Mouse (Mus musculus) CH12.LX (cell line): ENCODE data around the gene Tmco4. TPM values are rescaled to one million over a fixed set of nuclear protein-coding genes. Genes with fewer than 3 reads are reported as not detected.
A peak's percentile ranks its signal among the peaks of the same experiment; 100 is the strongest.

ENCODE experiments used
- DNase-seq: peaks from one replicate; pipeline ENCODE4 v3.0.0-alpha.2; 2013; ENCODE audit errors: extremely low read depth
- H3K27ac ChIP-seq: 2 replicates; pipeline ENCODE4 v1.5.1; 2012; ENCODE audit warnings: low read depth, mild to moderate bottlenecking, control low read depth, moderate library complexity; ENCODE audit not compliant: insufficient read depth
- H3K27me3 ChIP-seq: replicated peaks from 2 replicates; pipeline ENCODE3; 2012; ENCODE audit warnings: inconsistent platforms
- H3K36me3 ChIP-seq, 2 experiments: replicated peaks in 1 of 2; 2 replicates each; pipeline versions ENCODE3 to v1.6.1; 2012; ENCODE audit warnings: inconsistent platforms in 1 of 2, low read length in 1 of 2, mild to moderate bottlenecking in 1 of 2, mixed read lengths in 1 of 2, moderate library complexity in 1 of 2; ENCODE audit not compliant: control insufficient read depth in 1 of 2, insufficient read depth in 1 of 2
- H3K4me1 ChIP-seq, 2 experiments: 2 replicates each; pipeline ENCODE4 v1.6.1; 2012; ENCODE audit warnings: inconsistent platforms in 1 of 2, moderate library complexity in 1 of 2; ENCODE audit not compliant: insufficient read depth in 2 of 2, control insufficient read depth in 1 of 2
- H3K4me2 ChIP-seq: 2 replicates; pipeline ENCODE4 v1.6.1; 2012; ENCODE audit warnings: low read depth, mild to moderate bottlenecking, control low read depth; ENCODE audit not compliant: poor library complexity, insufficient read depth, severe bottlenecking
- H3K4me3 ChIP-seq, 3 experiments: fragments of 150-350 bp in 1 of 3; sonication (generic) in 1 of 3; replicated peaks in 1 of 3; 2 replicates each; pipeline versions ENCODE3 to v1.5.1; 2011 to 2012; ENCODE audit warnings: low read depth in 2 of 3, low read length in 2 of 3, mild to moderate bottlenecking in 2 of 3, moderate library complexity in 2 of 3, control low read depth in 1 of 3, improper control_type of control experiment in 1 of 3, inconsistent platforms in 1 of 3, mixed read lengths in 1 of 3; ENCODE audit not compliant: poor library complexity in 1 of 3
- H3K79me2 ChIP-seq: replicated peaks from 2 replicates; pipeline ENCODE4 v1.6.1; 2012; ENCODE audit warnings: mild to moderate bottlenecking, moderate library complexity; ENCODE audit not compliant: control insufficient read depth, poor library complexity, insufficient read depth, severe bottlenecking; ENCODE audit errors: extremely low read depth
- H3K9ac ChIP-seq: 2 replicates; pipeline ENCODE4 v1.6.1; 2012; ENCODE audit warnings: low read depth, mild to moderate bottlenecking, control low read depth, moderate library complexity; ENCODE audit not compliant: insufficient read depth
- H3K9me3 ChIP-seq: replicated peaks from 2 replicates; pipeline ENCODE3; 2012; ENCODE audit warnings: low read length, inconsistent platforms, mixed read lengths
- CHD1 ChIP-seq: IDR thresholded peaks from 2 replicates; pipeline ENCODE4 v1.6.1; 2012; ENCODE audit warnings: low read depth, low read length, improper control_type of control experiment, inconsistent platforms
- CHD2 ChIP-seq: IDR thresholded peaks from 2 replicates; pipeline ENCODE4 v1.6.1; 2011; ENCODE audit warnings: low read length, improper control_type of control experiment
- CTCF ChIP-seq, 2 experiments: IDR thresholded peaks in 1 of 2; conservative IDR thresholded peaks in 1 of 2; 2 replicates each; pipeline ENCODE4 v1.5.1; 2011 to 2012; ENCODE audit warnings: low read depth in 2 of 2, low read length in 2 of 2, improper control_type of control experiment in 1 of 2, inconsistent platforms in 1 of 2, mild to moderate bottlenecking in 1 of 2, moderate library complexity in 1 of 2
- GABPA ChIP-seq: IDR thresholded peaks from 2 replicates; pipeline ENCODE4 v1.6.1; 2012; ENCODE audit warnings: low read depth, low read length, improper control_type of control experiment, inconsistent platforms; ENCODE audit not compliant: insufficient replicate concordance
- IRF4 ChIP-seq: IDR thresholded peaks from 2 replicates; pipeline ENCODE4 v1.6.1; 2014; ENCODE audit warnings: low read depth, mild to moderate bottlenecking, inconsistent platforms, low read length, improper control_type of control experiment
- JUN ChIP-seq: IDR thresholded peaks from 2 replicates; pipeline ENCODE4 v1.6.1; 2011; ENCODE audit warnings: low read depth, mild to moderate bottlenecking, low read length, improper control_type of control experiment, moderate library complexity; ENCODE audit not compliant: insufficient read depth
- KAT2A ChIP-seq: IDR thresholded peaks from 2 replicates; pipeline ENCODE4 v1.6.1; 2012; ENCODE audit warnings: low read length, improper control_type of control experiment, inconsistent platforms; ENCODE audit not compliant: insufficient replicate concordance
- MEF2A ChIP-seq: IDR thresholded peaks from 2 replicates; pipeline ENCODE4 v1.6.1; 2014; ENCODE audit warnings: low read depth, mild to moderate bottlenecking, inconsistent platforms, low read length, improper control_type of control experiment, borderline replicate concordance
- NRF1 ChIP-seq: IDR thresholded peaks from 2 replicates; pipeline ENCODE4 v1.6.1; 2014; ENCODE audit warnings: low read depth, mild to moderate bottlenecking, inconsistent platforms, low read length, improper control_type of control experiment, moderate library complexity
- POLR2A ChIP-seq: IDR thresholded peaks from 2 replicates; pipeline ENCODE4 v1.6.1; 2011; ENCODE audit warnings: low read depth, mild to moderate bottlenecking, improper control_type of control experiment, low read length
- POLR2AphosphoS2 ChIP-seq: IDR thresholded peaks from 2 replicates; pipeline ENCODE4 v1.6.1; 2011; ENCODE audit warnings: low read depth, low read length, improper control_type of control experiment
- SIN3A ChIP-seq: IDR thresholded peaks from 2 replicates; pipeline ENCODE4 v1.6.1; 2012; ENCODE audit warnings: low read length, improper control_type of control experiment, inconsistent platforms
- SMC3 ChIP-seq: IDR thresholded peaks from 2 replicates; pipeline ENCODE4 v1.6.1; 2011; ENCODE audit warnings: low read depth, low read length, improper control_type of control experiment
- TBP ChIP-seq: conservative IDR thresholded peaks from 2 replicates; pipeline ENCODE4 v1.6.1; 2011; ENCODE audit warnings: low read depth, low read length, improper control_type of control experiment
- TCF12 ChIP-seq: IDR thresholded peaks from 2 replicates; pipeline ENCODE4 v1.6.1; 2014; ENCODE audit warnings: low read depth, mild to moderate bottlenecking, inconsistent platforms, low read length, improper control_type of control experiment
- USF2 ChIP-seq: conservative IDR thresholded peaks from 2 replicates; pipeline ENCODE4 v1.6.1; 2011; ENCODE audit warnings: low read depth, low read length, improper control_type of control experiment
- ZC3H11A ChIP-seq: IDR thresholded peaks from 2 replicates; pipeline ENCODE4 v1.6.1; 2012; ENCODE audit warnings: low read depth, mild to moderate bottlenecking, inconsistent platforms, low read length, improper control_type of control experiment
- ZKSCAN1 ChIP-seq: IDR thresholded peaks from 2 replicates; pipeline ENCODE4 v1.6.1; 2012; ENCODE audit warnings: low read depth, inconsistent platforms, low read length, improper control_type of control experiment, borderline replicate concordance
- ZNF384 ChIP-seq: IDR thresholded peaks from 2 replicates; pipeline ENCODE4 v1.6.1; 2012; ENCODE audit warnings: low read depth, low read length, improper control_type of control experiment, inconsistent platforms
- dilution Hi-C: fragments of 300-500 bp; cut with MboI; formaldehyde crosslinking; loops from 2 replicates; pipeline ENCODE4 v1.14.3; 2020; ENCODE audit warnings: low sequenced_read_pairs; ENCODE audit not compliant: extremely low pct_unique_long_range_greater_than_20kb, extremely low pct_ligation_motif_present
- in situ Hi-C: fragments of 300-500 bp; cut with MboI; formaldehyde crosslinking; loops from 3 replicates; pipeline ENCODE4 v1.14.3; 2019; ENCODE audit warnings: low sequenced_read_pairs, low pct_ligation_motif_present, low pct_unique_long_range_greater_than_20kb, mixed read lengths
- polyA plus RNA-seq: library from polyadenylated mRNA; unstranded; fragments of >175 nt; gene quantifications from 2 replicates; pipeline ENCODE4 v1.2.1, GENCODE M21; 2012; ENCODE audit warnings: low read depth; ENCODE audit not compliant: insufficient read length
- total RNA-seq, 2 experiments: library from RNA; depleted of rRNA; stranded (reverse); fragments of 300-350 nt in 1 of 2; fragments of >200 nt in 1 of 2; gene quantifications; 2 replicates each; pipeline ENCODE4 v1.2.3; 2012 to 2014

Gene Tmco4
- total and polyA plus RNA-seq, 3 experiments = 20.3 to 22.2 (median 21.7) TPM

GRCm38 (mm10) chr4:139034010-139034367, 61.3 kb downstream of the Tmco4 start:
- H3K9me3 ChIP-seq = peaks cover 14% of the 10 kb centered on the region
- H3K4me2 ChIP-seq = no peak overlapping the region
- H3K4me1 ChIP-seq = no peaks in the 10 kb centered on the region
- no peaks in the 10 kb centered on the region for H3K27me3 ChIP-seq
- H3K79me2 ChIP-seq = no peaks in the 10 kb centered on the region
- H3K4me3 ChIP-seq = no peak overlapping the region
- H3K27ac ChIP-seq = no peak overlapping the region
- H3K9ac ChIP-seq = no peak overlapping the region
- no peak for TF ChIP-seq JUN
- TF ChIP-seq CHD2 = no peak
- no peak for TF ChIP-seq KAT2A
- no peak for TF ChIP-seq TBP
- TF ChIP-seq USF2 = no peak
- no peak for TF ChIP-seq ZKSCAN1
- no peak for TF ChIP-seq CHD1
- no peak for TF ChIP-seq ZC3H11A
- no peak for TF ChIP-seq MEF2A
- TF ChIP-seq IRF4 = no peak
- no peak for TF ChIP-seq POLR2AphosphoS2
- no peak for TF ChIP-seq POLR2A
- TF ChIP-seq ZNF384 = no peak
- TF ChIP-seq SMC3 = no peak
- no peak for TF ChIP-seq GABPA
- TF ChIP-seq SIN3A = no peak
- TF ChIP-seq TCF12 = no peak
- no peak for TF ChIP-seq NRF1
- peaks cover 25 to 90% of the 10 kb centered on the region in 2 experiments for H3K36me3 ChIP-seq
- dilution Hi-C loops (no loop called here), in situ Hi-C loops (no loop called here)
- DNase-seq = no peak

DNA sequence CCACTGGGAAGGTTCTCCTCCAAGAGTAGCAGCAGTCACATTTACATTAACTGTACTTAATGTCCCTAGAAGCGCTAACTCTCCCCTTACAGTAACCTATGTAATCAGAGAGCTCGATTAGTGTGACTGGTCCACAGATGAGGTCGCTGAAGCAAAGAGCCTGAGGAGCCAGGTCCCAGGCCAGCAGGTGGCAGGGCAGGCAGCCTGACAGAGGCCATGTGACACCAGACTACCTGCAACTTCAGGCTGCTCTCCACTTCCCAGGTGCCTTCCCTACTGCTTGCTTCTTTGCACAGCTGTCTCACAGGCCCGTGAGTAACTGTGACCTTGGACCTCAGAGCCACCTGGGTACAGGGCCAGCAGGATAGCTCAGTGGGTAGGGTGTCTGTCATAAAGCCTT, 61.9 kb downstream of the Tmco4 start:
- TF ChIP-seq CTCF (conservative IDR thresholded peaks at IDR 0.05 in 1 of 2, IDR thresholded peaks at IDR 0.05 in 1 of 2; ENCODE audit: low read depth in 2 of 2, low read length in 2 of 2) = 0 out of 4 replicates have a peak, but pooled peaks of 1 of the 2 experiments have one; percentile 14
- TF ChIP-seq TBP = no peak
- no peak for TF ChIP-seq ZC3H11A
- no peaks in the 10 kb centered on the region for H3K79me2 ChIP-seq
- DNase-seq = no peak
- H3K27ac ChIP-seq = no peak overlapping the region
- H3K27me3 ChIP-seq = no peaks in the 10 kb centered on the region
- no peak overlapping the region for H3K9ac ChIP-seq
- H3K4me2 ChIP-seq = no peak overlapping the region
- H3K36me3 ChIP-seq = peaks cover 20 to 89% of the 10 kb centered on the region in 2 experiments
- dilution Hi-C loops (no loop called here), in situ Hi-C loops (no loop called here)
- H3K4me1 ChIP-seq = no peaks in the 10 kb centered on the region
- H3K9me3 ChIP-seq = peaks cover 14% of the 10 kb centered on the region
- H3K4me3 ChIP-seq = no peak overlapping the region
